Mouse (Mus musculus) neural tube, embryonic 10.5 days (tissue): Measurements from ENCODE around the gene Ankrd52.

ENCODE experiments used
- DNase-seq: peaks from one replicate; pipeline ENCODE4 v3.0.0-alpha.2; 2017; ENCODE audit warnings: low spot score; ENCODE audit errors: extremely low spot score

Gene Ankrd52

DNA sequence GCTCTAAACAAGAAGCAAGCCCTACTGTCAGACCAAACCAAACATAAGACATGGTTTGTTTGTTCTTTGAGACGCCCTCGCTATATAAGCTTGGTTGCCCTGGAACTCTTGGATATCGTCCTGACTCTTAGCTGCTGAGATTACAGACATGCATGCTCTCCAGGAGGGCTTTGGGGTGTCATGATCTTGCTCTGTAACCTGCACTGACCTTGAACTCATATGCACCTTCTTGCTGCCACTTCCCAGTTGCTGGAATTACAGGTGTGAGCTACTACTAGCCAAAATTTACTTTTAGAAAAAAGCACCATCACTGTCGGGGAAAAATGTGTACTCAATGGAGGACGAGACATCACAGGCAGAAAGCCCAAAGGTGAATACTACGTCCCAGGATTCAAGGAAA is 7.3 kb upstream of the Ankrd52 start:
- DNase-seq, result no peak

DNA sequence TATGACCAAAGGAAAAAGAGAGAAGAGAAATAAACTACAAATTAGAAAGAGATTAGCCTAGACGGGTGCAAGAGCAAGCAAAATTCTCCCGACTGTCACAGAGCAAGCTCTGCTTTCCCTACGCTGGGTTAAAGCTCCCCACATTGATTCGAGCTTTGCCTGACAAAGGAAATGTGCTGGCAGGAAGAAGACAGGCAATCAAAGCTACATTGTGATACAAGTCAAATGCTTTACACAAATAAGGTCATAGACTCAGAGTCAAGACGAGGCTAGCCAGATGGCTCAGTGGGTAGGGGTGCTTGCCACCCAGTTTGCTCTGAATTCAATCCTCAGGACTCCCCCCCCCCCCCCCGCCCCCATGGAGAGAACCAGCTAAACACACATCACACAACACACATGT is 6.9 kb upstream of the Ankrd52 start:
- DNase-seq, result no peak

DNA sequence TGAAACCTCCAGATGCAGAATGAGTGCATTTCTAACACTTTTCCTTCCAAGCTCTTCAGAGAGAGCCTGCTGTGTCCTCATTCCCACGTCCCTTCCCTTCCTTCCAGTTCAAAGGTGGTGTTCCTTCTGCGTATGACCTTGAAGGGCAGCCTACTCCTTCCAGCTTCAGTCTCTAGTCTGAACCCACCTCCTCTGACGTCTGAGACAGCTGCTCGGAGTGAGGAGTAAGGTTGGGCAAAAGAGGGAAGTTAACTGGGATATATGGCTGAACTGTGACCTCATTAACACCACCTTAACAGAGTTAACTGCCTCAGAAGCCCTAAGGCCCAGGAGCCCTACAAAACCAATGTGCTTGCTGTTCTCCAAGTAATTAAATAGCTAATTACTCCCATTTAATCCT is 6.3 kb upstream of the Ankrd52 start:
- no peak for DNase-seq

DNA sequence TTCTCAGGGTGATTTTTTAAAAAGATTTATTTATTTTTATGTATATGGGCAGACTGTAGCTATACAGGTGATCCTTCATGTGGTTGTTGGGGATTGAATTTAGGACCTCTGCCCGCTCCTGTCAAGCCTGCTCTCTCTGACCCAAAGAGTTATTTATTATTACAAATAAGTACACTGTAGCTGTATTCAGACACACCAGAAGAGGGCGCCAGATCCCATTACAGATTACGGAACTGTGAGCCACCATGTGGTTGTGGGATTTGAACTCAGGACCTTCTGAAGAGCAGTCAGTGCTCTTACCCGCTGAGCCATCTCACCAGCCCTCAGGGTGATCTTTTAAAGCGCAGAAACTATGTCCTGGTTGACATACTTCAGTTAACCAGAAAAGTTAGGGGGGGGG is 4.8 kb upstream of the Ankrd52 start:
- DNase-seq, result no peak

DNA sequence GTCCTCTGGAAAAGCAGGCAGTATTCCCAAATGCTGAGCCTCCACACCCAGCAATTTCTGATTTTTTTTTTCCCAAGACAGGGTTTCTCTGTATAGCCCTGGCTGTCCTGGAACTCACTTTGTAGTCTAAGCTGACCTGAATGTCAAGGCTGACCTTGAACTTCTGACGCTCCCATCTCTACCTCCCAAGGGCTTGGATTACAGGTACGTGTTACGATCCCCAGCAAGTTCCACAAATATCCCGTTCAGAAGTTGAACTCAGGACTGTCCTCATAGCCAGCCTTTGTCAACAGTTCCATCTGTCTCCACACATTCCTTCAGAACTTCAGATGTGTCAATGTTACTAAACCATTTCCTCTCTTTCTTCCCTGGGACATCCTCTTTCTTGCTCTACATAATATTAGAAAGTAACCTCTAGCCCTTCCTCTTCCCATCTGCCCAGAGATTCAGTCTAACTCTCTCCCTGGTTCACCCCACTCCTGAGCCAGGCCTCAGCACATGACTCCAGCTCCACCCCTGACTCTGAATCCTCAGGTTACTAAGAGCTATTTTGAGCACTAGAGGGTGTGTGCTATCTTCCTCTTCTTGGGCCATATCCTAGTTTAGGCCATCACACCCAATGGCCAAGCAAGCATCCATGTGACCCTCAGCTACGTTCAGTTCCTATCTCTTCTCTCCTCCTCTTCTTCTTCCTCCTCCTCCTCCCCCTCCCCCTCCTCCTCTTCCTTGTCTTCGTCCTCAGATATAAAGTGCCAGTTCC is 3.7 kb upstream of the Ankrd52 start:
- no peak for DNase-seq

DNA sequence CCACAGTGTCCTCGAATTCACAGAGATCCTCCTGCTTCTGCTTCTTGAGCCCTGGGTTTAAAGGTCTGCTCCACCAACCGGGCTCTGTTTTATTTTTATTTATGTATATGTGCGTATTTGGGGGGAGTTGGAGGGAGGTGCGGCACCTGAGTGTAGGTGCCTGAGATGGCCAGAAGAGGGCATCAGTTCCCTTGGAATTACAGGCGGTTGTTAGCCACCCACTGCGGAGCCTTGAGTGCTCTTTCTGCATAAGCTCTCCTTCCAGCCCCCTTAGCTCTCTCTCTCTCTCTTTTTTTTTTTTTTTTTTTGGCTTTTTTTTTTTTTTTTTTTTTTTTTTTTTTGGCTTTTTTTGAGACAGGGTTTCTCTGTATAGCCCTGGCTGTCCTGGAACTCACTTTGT is 2.5 kb upstream of the Ankrd52 start:
- DNase-seq, result no peak

DNA sequence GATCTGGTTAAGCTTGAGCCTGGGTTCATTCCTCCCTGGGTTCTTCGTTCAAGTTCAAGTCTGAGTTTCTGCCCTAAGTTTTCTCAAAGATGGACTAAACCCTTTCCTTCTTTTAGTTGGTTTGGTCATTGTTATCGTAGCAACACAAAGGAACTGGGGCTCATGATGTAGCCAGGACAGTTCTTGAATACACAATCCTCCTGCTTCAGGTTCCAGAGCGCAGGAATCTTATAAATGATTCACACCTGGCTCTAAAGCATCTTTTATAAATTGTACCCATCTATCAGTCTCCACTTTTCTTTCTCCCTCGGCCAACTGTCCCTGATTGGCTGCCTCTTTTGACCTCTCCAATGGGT is 838 bp upstream of the Ankrd52 start:
- no peak for DNase-seq

DNA sequence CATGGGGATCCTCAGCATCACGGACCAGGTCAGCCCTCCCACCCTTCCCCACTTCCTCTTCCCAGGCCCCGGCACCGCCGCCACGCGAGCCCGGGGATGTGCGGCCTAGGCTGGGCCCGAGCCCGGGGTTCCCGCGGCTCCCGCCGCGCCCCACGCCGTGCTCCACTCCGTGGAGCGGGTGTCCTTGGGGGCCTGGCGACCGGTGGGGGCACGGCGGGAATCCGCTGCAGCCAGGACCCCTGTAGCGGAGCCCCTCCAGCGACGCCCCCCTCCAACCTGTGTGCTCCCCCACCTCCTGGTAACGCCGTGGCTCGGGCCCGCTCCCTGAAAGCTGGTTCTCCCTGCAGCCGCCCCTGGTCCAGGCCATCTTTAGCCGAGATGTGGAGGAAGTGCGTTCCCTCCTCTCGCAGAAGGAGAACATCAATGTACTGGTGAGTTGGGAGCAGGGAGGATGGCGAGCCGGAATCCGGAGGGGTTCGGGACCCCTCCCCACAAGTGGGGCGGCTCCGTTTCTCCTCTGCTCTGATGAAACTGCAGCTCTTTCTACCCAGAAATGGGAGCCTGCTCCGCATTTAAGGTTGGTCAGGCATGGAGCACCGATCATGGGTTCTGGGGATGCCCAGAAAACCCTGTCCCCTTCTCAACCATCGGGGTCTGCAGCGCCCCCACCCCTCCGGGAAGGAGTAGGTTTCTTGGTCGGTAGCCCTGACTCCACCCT is 466 bp downstream of the Ankrd52 start:
- peak; percentile 74 for DNase-seq

DNA sequence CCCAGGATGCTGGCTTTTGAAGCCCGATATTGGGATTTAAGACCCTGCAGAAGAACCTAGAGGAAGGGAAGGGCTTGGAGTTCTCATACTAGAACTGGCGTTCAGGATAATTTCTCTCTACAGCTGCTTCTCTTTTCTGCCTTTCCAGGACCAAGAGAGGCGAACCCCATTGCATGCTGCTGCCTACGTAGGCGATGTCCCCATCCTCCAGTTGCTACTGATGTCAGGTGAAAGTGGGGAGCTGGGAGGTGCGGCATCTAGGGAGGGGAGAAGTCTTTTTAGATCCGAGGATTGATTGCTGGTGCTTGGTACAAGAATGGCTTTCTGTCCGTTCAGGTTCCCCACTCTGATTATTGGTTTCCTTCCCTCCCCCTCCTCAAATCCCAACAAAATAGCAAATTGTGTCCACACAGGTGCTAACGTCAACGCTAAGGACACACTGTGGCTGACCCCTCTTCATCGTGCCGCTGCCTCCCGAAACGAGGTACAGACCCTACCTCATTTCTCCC is 1.1 kb downstream of the Ankrd52 start:
- DNase-seq, result no peak

DNA sequence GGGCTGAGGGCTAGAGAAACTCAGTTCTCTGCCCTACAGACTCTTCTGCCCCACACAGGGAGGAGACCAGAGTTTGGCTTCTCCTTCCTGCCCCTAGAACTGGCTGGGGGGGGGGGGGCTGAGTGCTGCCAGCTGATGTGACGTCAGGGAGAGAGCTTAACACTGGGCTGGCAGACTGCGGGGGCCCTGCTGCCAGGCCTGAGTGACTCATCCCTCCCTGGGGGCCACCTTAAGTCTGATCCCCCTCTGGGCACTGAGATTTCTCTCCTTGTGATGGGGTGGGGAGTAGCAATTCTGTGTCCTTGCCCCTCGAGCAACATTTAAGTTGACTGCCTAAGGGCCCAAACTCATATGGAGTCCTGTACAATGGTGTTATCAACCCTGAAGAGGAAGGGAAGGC is 1.5 kb downstream of the Ankrd52 start:
- no peak for DNase-seq

DNA sequence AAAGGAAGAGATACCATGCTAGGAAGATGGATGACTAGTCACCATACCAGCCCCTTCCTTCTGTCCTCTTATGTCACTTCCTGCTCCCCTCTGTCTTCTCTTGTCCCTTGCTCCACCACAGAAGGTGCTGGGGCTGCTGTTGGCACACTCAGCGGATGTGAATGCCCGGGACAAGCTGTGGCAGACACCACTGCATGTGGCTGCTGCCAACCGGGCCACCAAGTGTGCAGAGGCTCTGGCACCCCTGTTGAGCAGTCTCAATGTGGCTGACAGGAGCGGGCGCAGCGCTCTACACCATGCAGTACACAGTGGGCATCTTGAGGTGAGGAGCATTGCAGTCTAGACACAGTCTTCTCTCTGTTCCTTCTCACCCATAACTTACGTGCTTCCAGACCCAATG is 2.3 kb downstream of the Ankrd52 start:
- no peak for DNase-seq

DNA sequence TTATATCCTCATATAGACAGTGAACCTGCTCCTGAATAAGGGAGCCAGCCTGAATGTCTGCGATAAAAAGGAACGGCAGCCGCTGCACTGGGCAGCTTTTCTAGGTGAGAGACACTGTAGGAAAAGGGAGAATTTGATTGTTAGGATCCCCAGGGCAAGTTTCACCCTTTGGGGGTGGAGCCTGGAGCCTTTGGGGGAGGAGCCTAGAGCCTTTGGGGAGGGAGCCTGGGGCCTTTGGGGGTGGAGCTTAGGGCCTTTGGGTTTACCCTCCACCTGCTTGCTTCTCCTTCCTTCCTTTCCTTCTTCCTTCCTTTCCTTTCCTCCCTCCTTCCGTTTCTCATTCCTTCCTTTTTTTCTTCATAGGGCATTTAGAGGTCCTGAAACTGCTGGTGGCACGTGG is 3.6 kb downstream of the Ankrd52 start:
- no peak for DNase-seq

DNA sequence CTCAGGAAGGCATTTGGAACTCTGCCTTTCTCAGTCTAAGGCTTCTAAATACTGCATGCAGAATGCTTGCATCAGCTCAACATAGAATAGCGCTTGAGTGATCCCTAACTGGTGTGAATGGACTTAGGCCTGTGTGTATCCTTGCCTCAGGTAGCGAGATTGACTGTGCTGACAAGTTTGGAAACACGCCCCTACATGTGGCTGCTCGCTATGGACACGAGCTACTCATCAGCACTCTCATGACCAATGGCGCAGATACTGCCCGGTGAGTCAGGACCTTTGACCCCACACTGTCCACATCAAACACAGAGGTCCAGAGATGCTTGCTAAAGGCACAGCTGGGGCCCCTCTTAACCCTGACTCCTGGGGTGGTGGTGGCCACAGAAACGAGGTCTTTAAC is 5.6 kb downstream of the Ankrd52 start:
- no peak for DNase-seq

DNA sequence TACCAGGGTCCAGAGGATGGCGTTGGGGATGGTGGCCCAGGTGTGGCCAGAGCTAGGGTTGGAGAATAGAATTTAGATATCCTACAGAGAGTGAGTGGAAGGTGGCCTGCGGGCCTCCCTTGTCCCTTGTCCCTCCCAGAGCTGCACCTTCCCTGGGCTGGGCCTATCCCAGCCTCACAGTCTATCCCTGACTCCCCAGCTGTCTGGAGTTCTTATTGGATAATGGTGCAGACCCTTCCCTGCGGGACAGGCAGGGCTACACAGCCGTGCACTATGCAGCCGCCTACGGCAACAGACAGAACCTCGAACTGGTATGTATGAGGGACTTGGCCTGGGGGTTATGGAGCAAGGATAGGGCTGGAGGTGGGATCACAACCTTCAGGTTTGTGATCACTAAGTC is 9.0 kb downstream of the Ankrd52 start:
- no peak for DNase-seq

DNA sequence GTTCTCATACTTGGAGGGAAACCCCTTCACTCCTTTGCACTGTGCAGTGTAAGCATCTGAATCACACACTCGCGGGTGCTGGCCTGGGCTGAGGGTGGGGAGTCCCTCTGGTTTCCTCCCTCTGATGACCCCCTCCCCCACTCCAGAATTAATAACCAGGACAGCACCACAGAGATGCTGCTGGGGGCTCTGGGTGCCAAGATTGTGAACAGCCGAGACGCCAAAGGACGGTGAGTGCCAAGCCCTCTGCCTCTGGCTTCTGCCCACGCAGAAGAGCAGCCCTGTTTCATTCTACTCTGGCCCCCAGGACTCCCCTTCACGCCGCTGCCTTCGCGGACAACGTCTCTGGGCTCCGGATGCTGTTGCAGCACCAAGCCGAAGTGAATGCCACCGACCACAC is 12.0 kb downstream of the Ankrd52 start:
- no peak for DNase-seq

DNA sequence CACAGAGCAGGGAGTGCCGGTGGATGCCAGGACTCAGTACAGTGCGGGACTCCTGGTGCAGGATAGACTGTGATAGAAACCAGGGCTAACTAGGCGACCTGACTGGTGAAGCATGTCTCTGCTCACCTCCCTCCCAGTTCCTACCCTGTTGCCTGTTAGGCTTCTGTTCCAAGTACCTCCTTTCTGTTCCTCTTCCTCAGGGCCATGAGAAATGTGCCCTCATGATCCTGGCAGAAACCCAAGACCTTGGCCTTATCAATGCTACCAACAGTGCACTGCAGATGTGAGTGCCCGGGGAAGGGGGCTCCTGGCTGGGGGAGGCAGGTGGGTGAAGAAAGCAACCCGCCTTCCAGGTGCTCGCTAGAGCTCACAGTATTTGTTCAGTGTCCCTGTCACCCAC is 12.7 kb downstream of the Ankrd52 start:
- DNase-seq, result no peak

DNA sequence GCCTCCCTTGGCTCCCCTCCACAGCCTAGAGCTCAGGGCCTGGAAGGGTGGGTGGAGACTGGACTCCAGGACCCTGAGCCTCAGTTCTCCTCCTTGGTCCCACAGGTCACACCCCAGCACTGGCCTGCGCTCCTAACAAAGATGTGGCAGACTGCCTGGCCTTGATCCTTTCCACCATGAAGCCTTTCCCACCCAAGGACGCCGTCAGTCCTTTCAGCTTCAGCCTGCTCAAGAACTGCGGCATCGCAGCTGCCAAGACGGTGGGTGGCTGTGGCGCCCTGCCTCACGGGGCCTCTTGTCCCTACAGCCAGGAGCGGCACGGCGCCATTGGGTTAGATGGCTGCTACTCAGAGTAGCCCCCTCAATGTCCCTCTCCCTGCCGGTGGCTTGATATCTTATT is 13.5 kb downstream of the Ankrd52 start:
- no peak for DNase-seq

DNA sequence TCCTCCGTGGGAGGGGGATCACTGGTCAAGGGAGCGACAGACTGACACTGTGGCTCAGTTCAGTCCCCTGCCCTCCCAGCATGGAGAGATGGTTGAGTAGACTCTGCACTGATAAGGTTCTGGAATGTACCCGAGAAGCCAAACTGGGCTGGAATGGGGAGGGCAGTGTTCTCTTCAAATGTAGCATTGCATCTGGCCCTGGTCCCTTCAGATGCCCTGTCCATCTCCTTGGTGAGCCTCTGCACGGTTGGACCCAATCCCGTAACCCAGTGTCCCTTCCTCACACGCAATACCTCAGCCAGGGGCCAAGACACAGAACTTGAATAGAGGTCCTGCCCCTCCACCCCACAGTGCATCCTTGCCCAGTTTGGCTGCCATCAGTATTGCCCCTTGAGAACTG is 14.9 kb downstream of the Ankrd52 start:
- no peak for DNase-seq

DNA sequence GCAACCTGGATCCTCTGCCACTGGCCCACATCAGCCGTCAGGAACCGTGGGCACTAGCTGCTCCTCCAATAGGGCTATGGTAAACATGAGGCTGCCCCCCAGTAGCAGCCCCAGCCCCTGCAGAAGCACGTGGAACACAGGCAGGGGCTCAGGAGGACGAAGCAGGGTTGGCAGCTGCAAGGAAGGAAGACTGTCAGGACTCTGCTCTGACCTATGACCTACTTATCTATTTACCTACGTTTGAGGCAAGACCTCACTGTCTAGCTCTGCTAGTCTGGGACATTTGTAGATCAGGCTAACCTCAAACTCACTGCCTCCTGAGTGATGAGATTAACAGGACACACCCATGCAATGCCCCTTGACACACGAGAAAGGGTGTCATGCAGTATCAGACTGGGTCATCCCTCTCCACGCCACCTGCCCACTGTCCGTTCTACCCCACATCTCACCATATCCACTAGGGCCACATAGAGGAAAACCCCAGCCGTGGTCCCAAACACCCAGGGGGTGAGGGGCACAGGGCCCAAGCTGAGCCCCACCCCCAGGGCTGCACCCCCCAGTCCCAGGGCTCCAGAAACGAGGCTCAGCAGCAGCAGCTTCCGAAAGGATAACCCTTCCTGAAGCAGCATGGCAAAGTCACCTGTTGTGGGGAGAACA is 19.2 kb downstream of the Ankrd52 start:
- no peak for DNase-seq

DNA sequence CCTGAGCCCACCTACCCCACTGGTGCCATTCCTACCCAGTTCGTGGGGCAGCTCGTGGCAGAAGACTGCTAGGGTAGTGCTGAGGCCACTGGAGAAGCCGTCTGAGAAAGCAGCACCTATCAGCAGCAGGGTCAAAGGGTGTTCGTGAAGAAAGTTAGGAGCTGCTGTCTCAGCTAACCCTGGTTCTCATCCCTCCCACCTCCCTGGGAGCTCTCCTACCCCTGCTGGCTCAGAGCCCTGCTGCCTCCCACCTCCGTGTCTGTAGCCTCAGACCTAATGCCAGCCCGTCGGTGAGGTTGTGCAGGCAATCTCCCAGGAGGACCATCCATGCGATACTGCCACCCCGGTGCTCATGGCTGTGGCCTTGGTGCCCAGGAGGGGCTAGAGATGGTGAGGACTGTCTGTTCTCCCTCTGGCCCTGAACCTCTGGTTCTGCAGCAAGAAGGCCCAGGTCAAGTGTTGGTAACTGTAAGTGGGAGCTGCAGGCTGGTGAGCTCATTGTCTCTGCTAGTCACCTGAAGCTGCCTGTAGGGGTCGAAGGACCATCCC is 19.9 kb downstream of the Ankrd52 start:
- DNase-seq, result no peak

DNA sequence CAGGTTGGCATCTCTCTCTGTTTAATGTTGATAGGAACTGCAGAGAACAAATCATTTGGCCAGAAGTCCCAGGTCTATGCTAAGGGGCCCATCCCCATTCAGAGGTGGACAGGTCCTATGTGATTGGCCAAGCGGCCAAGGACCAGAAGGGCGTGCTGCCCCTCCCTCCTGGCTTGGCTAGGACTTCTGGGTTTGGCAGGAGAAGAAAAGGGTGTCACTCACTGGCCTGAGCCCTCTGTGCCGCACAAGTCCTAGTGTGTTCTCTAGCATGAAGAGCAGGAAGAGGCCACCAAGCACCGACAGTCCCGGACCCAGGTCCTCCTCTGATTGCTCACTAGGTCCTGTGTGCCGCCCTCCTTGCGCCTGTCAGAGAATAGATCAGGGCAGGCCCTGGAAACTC is 20.6 kb downstream of the Ankrd52 start:
- no peak for DNase-seq

DNA sequence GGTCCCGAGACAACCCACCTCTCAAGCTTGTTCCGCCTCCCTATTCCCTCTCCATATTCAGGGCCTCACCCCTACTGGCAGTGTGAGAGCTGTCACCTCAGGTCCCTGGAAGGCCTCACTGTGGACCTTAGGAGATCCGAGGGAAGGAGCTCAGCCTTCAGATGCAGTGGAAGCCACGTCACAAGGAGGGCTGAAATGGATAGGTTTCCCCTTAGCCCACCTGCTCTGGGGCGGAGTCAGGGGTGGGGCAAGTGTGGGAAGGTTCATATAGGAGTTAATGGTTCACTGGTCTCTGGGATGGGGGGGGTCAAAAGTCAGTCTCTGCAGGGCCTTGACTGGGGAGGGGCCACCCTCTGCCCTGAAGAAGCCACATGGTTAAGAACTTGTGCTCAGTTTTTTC is 23.4 kb downstream of the Ankrd52 start:
- no peak for DNase-seq
